Mouse (Mus musculus): ENCODE data around the gene Thg1l.

Gene Thg1l

DNA sequence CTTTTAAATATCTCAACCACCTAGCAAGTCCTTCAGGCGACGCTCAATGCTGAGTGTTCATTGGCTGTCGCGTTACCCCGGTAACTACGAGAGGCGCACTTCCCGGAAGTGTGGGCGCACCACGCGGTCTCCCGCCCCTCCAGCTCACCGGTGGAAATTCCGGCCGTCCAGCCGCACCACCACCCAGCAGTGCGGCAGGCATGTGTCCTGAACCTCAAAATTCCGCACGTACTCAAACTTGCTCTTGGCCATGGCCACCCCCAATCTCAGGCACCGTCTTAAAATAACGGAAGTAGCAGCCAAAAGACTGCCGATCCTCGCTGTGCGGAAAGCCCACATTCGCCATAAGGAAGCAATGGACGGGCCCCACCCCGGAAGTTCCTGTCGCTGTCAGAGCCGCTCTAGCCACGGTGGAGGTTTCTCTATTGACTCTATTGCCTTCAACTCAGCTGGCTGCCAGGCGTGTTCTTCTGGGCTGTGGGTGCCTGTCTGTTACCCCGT is at the start of gene Thg1l:
Gene Thg1l, minus strand, starts transcription at position 368 of the 501 bp plus-strand sequence.
- in situ Hi-C loops (cut with MboI, MseI) = loop anchor here (5.0 kb wide), 1 partner anchor 257 kb away; no protein-coding TSS in a partner anchor

GRCm38 (mm10) chr11:45992087-45992486 is 36.8 kb upstream of the Thg1l start:
- in situ Hi-C loops (cut with MboI, MseI) = no loop called here

DNA sequence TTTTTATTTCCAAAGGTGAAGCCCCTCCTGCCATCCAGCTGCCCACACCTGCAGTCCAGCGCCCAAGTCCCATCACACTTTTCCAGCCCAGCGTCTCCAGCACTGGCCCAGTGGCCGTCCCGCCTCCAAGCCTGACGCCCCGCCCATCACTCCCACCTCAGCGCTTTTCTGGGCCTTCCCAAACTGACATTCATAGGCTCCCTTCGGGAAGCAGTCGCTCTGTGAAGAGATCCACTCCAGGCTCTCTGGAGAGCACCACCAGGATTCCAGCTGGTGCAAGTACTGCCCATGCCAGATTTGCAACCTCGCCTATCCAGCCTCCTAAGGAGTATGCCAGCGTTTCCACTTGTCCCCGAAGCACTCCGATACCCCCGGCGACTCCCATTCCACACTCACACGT is 36.3 kb upstream of the Thg1l start:
- in situ Hi-C loops (cut with MboI, MseI) = no loop called here

GRCm38 (mm10) chr11:45980893-45981253 is 25.6 kb upstream of the Thg1l start:
- in situ Hi-C loops (cut with MboI, MseI) = no loop called here

- in situ Hi-C loops (cut with MboI, MseI) = no loop called here
These were observed 24.9 kb upstream of the Thg1l start, which contains the start of gene Sox30 for GRCm38 (mm10) chr11:45979946-45980892. Gene Sox30, plus strand, starts transcription at chr11:45980310.

DNA sequence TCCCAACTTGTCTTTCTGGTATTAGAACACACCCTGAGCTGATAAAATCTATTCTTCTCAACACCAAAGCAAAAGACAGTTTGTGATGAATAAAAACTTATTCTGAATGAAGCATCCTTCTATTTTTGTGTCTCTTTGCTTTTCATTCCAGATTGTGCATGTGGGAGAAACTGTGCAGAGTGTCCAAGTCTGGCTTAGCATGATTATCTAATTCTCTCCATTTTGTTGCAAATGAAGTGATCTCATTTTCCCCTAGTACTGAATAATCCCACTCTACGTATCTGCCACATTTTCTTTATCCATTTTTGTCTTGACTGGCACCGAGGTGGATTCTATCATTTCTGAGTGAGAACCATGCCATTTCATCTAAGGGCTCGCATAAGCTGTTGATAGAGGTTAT is 20.8 kb upstream of the Thg1l start:
- in situ Hi-C loops (cut with MboI, MseI) = no loop called here

GRCm38 (mm10) chr11:45974466-45974865 is 19.2 kb upstream of the Thg1l start:
- in situ Hi-C loops (cut with MboI, MseI) = no loop called here

GRCm38 (mm10) chr11:45973635-45974034 is 18.3 kb upstream of the Thg1l start:
- in situ Hi-C loops (cut with MboI, MseI) = no loop called here

GRCm38 (mm10) chr11:45968466-45968865 is 13.2 kb upstream of the Thg1l start:
- in situ Hi-C loops (cut with MboI, MseI) = no loop called here

DNA sequence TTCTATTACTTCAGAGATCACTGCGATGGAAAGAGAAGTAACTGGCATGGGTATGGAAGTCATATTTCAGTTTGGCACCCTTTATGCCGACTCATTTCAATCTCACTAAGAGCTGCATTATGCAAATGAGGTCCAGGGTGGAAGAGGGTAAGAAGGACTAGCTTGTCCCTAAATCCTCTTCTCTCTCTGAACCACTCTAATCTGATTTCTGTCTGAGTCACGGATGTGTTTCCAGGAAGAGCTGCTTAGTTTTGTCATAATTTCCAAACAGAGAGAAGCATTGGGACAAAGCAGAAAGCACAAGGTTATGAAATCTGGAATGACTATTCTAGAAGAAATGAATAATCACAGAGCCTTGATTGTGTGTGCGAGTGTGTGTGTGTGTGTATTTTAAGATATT is 11.6 kb upstream of the Thg1l start:
- in situ Hi-C loops (cut with MboI, MseI) = no loop called here

- in situ Hi-C loops (cut with MboI, MseI) = no loop called here
These were observed 4.7 kb upstream of the Thg1l start for GRCm38 (mm10) chr11:45960003-45960402.

GRCm38 (mm10) chr11:45959598-45959997 is 4.3 kb upstream of the Thg1l start:
- in situ Hi-C loops (cut with MboI, MseI) = loop anchor here (5.0 kb wide), 1 partner anchor 253 kb away; no protein-coding TSS in a partner anchor

DNA sequence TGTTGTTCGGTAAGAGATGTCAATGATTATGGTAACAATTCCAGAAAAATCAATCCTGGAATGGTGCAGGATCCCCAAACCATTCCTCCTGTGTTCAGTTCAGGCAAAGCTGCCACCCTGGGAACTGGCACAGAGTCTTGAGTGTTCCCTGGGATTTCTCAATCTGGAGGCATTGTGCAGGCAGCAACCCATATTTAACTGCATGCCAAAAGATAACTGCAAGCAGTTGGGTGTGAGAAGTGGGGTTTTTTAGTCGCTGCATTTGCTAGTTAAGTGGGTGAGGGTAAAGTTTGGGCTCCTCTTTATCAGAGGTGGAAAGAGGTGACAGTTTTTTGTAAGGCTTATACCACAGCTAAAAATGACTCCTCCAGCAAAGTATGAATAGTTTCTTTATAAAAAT is 7.8 kb downstream of the Thg1l start:
- in situ Hi-C loops (cut with MboI, MseI) = no loop called here

GRCm38 (mm10) chr11:45946796-45947195 is 8.5 kb downstream of the Thg1l start:
- in situ Hi-C loops (cut with MboI, MseI) = no loop called here

DNA sequence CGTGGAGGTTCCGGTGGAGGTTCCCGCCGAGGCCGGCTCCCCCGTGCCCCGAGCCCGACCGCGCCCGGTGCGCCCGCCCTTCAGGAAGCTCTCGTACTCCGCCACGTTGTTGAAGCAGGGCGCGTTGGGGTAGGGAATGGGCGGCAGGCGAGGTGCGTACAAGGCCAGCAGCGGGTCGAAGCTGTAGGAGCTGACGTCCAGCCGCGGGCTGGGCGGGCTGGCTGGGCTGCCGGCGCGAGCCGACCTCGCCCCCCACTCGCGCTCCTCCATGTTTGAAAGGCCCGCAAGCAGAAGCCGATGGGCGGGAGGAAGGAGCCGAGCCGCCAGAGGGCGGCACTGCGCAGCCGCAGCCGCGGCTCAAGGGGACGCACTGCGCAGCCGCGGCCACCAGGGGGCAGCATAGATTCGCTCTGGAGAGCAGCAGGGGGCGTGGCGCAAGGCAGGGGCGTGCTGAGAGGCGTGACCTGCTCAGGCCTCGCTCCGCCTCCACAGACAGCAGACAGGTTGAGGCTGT is 10.6 kb downstream of the Thg1l start, which contains the start of gene Lsm11:
Gene Lsm11, minus strand, starts transcription at position 293 of the 514 bp plus-strand sequence.
- in situ Hi-C loops (cut with MboI, MseI) = no loop called here

- in situ Hi-C loops (cut with MboI, MseI) = no loop called here
These were observed 11.2 kb downstream of the Thg1l start for GRCm38 (mm10) chr11:45943891-45944642.

DNA sequence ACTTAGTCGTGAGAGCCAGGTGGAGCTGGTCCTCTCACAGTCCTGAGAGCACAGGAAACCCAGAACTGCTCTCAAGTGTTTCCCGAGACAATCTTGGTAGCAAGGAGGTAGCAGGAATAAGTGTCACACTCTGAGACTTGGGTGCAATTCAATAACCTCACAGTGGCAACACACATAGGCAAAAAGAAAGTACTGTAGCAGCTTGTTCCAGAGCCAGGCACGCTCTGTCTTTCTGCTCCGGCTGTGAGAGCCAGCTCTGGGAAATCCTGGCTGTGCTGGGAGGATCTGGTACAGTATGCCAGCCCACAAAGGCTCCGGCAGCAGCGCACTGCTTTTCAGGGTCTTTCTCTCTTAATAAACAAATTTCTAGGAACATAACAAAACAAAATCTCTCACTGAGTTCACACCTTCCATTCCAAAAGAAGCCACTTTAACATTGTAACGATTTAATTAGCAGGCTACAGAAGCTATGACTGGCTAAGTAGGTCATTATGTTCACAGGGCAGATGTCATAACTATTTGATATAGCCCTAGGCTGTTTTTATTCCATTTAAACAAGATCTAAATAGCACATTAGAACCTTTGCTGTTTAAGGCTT is 12.1 kb downstream of the Thg1l start:
- in situ Hi-C loops (cut with MboI, MseI) = no loop called here

DNA sequence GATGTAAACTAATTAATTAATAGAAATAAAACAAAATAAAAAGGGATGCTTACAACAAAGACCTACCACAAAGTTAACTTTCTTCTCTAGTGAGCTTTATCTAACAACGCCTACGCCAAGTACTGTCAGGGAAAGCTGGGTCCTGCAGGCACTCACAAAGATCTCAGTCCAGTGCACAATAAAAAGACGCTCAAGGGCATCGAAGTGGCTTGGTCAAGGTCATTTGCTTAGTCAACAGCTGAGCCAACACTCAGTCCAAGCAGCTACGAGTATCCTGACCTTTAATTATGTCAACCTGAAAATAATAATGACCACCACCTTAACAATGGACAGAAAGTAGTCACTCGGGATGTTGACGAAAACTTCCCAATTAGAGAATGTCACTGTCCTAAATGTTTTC is 13.0 kb downstream of the Thg1l start:
- in situ Hi-C loops (cut with MboI, MseI) = no loop called here

- in situ Hi-C loops (cut with MboI, MseI) = no loop called here
These were observed 16.4 kb downstream of the Thg1l start for GRCm38 (mm10) chr11:45938917-45939316.

GRCm38 (mm10) chr11:45937478-45937877 is 17.8 kb downstream of the Thg1l start:
- in situ Hi-C loops (cut with MboI, MseI) = no loop called here

DNA sequence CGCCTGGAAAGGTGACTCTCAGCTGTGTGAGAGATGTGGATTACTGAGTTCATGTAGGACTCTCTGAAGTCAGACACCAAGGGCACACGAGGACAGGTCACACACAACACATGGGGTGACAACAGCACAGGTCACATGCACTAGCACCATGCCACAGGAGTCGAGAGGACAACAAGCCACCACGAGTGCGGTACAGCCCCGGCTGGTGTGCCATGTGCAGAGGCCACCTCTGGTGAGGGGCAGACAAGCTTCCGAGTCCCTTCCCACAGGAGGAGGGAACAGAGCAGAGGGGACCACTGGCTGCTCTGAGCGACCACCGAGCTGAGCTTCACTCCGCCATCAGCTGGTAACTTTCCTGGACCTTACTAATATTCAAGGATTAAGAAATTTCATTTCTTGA is 22.5 kb downstream of the Thg1l start:
- in situ Hi-C loops (cut with MboI, MseI) = no loop called here

DNA sequence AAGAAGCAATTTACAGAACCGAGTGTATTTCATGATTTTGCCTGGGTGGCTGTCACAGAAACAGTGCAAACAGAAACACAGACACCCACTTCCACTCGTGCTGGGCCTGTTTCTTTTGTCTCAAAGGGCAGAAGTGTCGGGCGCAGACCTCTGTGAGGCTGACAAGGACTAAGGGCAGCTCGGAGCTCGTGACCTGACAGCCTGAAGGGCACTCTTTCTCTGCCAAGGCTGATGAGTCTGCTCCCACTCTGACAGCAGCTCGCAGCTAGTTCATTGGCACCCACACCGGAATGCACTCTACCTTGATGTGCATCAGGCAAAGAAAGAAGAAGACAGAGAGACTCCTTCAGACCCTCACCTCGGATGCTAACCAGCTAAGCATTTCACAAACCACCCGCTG is 25.8 kb downstream of the Thg1l start:
- in situ Hi-C loops (cut with MboI, MseI) = no loop called here
